Mouse (Mus musculus): ENCODE measurements around the gene Fxyd3. TPM values are rescaled to one million over a fixed set of nuclear protein-coding genes. Genes with fewer than 3 reads are reported as not detected.

Gene Fxyd3
- total RNA-seq, 4 experiments from 2014 or later: 0.75 to 2.1 (median 1.2) TPM

- peak in 1 of 2 experiments; percentile 71 for DNase-seq (ENCODE audit: low spot score in 2 of 2)
Measured at GRCm38 (mm10) chr7:31049846-31050281, 26.6 kb downstream of the Fxyd3 start.

GRCm38 (mm10) chr7:31049135-31049845 lies 27.2 kb downstream of the Fxyd3 start:
- DNase-seq (ENCODE audit: low spot score in 2 of 2): peak in 1 of 2 experiments; percentile 64

- no peak for DNase-seq (ENCODE audit: low spot score in 2 of 2)
Measured at GRCm38 (mm10) chr7:31042431-31042910, 34.0 kb downstream of the Fxyd3 start, which contains the start of gene Fxyd5. Gene Fxyd5 (minus strand): TSS chr7:31042481.

GRCm38 (mm10) chr7:31041662-31042315 lies 34.7 kb downstream of the Fxyd3 start:
- DNase-seq (ENCODE audit: low spot score in 2 of 2): no peak

- DNase-seq (ENCODE audit: low spot score in 2 of 2): no peak
Measured at GRCm38 (mm10) chr7:31041023-31041407, 35.5 kb downstream of the Fxyd3 start.

GRCm38 (mm10) chr7:31040281-31041022 lies 36.1 kb downstream of the Fxyd3 start:
- DNase-seq (ENCODE audit: low spot score in 2 of 2): no peak

GRCm38 (mm10) chr7:31039011-31039410 lies 37.5 kb downstream of the Fxyd3 start:
- no peak for DNase-seq (ENCODE audit: low spot score in 2 of 2)

DNA sequence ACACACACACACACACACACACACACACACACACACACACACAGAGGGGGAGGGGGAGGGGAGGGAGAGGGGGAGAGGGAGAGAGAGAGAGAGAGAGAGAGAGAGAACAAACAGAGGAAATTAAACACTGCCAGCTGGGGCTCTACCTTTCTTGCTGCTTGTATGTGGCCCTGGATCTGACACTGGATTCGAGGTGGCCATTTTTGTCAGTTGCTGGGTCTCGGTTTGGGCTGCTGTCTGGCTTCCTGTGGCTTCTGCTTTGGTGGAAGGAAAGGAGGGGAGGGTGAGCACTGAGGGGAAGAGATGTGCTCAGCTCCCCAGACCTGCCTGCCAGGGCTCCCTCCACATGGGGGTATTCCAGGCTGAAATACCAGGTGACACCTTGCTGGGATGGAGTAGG lies 38.8 kb downstream of the Fxyd3 start:
- DNase-seq (ENCODE audit: low spot score in 2 of 2): no peak

DNA sequence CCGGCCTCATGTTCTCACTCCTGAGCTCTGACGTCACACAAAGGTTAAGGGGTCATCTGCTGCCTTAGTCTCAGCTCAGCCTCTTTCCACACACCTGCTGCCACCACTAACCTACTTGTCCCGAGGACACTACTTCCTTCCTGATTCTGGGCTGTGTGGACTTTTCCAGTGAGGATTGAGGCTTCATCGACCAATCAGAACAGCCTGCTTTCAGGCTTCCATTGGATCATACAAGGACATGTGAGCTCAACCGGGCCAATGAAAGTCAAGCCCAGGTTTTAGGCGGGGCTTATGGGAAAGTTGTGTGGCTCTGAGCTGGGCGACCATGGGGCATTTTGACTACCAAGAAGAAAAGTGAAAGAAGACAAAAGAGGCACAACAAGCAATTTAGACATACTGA lies 39.6 kb downstream of the Fxyd3 start:
- no peak for DNase-seq (ENCODE audit: low spot score in 2 of 2)

DNA sequence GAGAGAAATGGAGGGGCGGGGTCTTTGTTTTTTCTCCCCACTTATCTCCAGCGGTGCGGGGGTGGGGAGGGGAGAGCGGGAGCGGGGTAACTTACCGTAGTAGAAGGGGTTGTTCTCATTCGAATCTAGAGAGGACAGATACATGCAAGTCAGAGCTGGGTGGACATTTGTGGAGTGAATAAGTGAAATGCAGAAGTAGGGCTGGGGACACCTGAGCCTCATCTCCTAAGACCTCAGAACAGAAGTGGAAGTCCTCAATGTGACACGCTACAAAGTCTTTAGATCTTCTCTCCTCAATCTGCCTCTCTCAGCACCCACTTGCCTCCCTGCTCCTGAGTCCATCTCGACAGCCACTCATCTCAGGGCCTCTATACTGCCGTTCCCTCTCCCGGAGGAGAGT lies 41.2 kb downstream of the Fxyd3 start:
- DNase-seq (ENCODE audit: low spot score in 2 of 2): no peak

DNA sequence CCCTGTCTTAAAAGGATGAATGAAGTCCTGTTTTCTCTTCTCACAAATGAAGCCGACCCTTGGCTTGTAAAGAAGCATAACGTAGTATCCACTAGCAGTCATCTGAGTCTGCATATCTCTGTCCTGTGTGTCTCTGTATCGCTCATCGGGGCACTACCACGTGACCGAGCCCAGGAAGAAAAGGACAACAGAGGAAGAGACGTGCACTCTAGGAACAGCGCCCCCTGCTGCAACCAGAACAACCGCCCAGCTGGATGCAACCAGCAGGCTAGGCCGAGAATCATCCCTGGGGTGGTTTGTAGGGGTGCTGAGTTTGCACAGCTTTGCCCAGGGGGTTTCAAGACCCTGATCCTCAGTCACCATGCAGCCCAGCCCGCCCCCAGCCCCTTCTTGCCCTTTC lies 41.7 kb downstream of the Fxyd3 start:
- no peak for DNase-seq (ENCODE audit: low spot score in 2 of 2)

DNA sequence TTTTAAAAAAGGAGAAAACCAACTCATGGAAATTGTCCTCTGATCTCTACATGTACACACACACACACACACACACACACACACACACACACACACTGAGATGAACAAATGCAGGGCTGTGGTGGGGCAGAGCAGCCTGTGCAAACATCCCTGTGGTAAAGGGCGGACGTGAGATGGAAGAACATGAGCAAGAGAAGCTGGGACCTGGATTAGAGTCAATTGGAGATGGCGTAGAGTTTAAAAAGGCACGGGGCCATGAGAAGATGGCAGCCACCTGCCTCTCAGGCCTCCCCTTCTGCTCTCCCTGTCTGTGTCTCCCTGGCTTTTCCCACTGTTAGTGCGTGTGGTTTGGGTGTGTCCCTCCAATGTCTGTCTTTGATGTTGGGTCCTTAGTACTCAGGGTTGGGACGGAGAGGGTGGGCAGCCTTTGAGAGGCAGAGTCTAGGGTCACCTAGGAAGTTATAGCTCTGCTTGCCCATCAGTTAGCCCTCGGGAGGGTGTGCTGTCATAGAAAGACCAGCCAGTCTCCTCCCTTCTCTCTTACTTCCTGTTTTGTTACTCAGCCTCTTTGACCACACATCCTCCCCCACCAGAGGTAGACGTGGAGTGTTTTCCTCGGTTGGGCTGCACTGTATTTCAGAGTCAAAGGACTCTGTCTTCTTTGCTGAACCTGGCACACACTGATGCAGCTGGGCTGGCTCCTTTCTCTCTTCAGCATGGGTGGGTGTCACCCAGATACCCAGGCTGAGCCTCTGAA lies 42.9 kb downstream of the Fxyd3 start:
- DNase-seq (ENCODE audit: low spot score in 2 of 2): no peak

DNA sequence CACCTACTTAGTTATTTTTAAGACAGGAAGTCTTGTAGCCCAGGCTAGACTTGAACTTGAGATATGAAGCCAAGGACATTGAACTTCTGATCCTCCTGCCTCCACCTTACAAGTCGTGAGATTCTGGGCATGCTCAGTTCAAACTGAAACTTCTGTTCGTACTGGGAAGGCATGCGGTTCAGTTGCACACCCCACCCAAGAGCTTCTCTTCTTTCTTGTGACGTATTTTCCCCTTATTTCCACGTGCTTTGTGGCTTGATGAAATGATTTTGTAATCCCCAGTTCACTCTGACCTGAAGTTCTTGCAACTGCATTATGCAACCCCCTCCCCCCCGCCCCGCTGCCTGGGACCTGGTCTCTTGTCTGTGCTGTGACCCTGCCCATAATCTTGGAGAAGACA lies 44.8 kb downstream of the Fxyd3 start:
- DNase-seq (ENCODE audit: low spot score in 2 of 2): no peak

- no peak for DNase-seq (ENCODE audit: low spot score in 2 of 2)
Measured at GRCm38 (mm10) chr7:31030717-31031116, 45.8 kb downstream of the Fxyd3 start.

GRCm38 (mm10) chr7:31028609-31029008 lies 47.9 kb downstream of the Fxyd3 start:
- DNase-seq (ENCODE audit: low spot score in 2 of 2): no peak

Small RNA genes within 50 kb of the gene (microRNA-seq; reads per million reads assigned to microRNA genes)
- gene Mir7050: 0 reads per million in 2 experiments

Other genes starting within 250 kb of the Fxyd3 start
- gene Ffar3, start 220.5 kb downstream of the Fxyd3 start, total RNA-seq (2022): not detected
- not detected for gene Ffar1, start 215.1 kb downstream of the Fxyd3 start, total RNA-seq (2022)
- gene Cd22, start 196.4 kb downstream of the Fxyd3 start, total RNA-seq (2022): 1 to 10 TPM in 1 of 4 experiments, under 1 TPM in 2, not detected in 1; 0.24 to 1.8 (median 0.37) TPM
- 100 to 1,000 TPM; 200 to 254 (median 210) TPM for gene Mag, start 161.8 kb downstream of the Fxyd3 start, total RNA-seq (2022)
- gene Hamp2, start 152.0 kb downstream of the Fxyd3 start, total RNA-seq (2022): not detected
- 1 to 10 TPM in 1 of 4 experiments, not detected in 3; 1.1 TPM for gene Hamp, start 132.7 kb downstream of the Fxyd3 start, total RNA-seq (2022)
- 100 to 1,000 TPM; 114 to 125 (median 120) TPM for gene Usf2, start 119.9 kb downstream of the Fxyd3 start, total RNA-seq (2022)
- gene Lsr, start 103.2 kb downstream of the Fxyd3 start, total RNA-seq (2022): 1 to 10 TPM; 5.2 to 6.6 (median 6.1) TPM
- gene Fam187b, start 102.9 kb downstream of the Fxyd3 start, total RNA-seq (2022): under 1 TPM in 2 of 4 experiments, not detected in 2; 0.18 to 0.30 TPM
- gene Fxyd5, start 34.2 kb downstream of the Fxyd3 start, total RNA-seq (2022): 10 to 100 TPM; 25.8 to 33.5 (median 30.0) TPM
- 100 to 1,000 TPM; 162 to 173 (median 169) TPM for gene Fxyd7, start 25.2 kb downstream of the Fxyd3 start, total RNA-seq (2022)
- gene Fxyd1, start 19.5 kb downstream of the Fxyd3 start, total RNA-seq (2022): 100 to 1,000 TPM in 2 of 4 experiments, 10 to 100 TPM in 2; 57.6 to 144 (median 110) TPM
- gene Lgi4, start 17.4 kb downstream of the Fxyd3 start, total RNA-seq (2022): 10 to 100 TPM; 35.0 to 50.6 (median 40.8) TPM
- 1 to 10 TPM; 2.0 to 4.4 (median 3.5) TPM for gene Hpn, start 38.6 kb upstream of the Fxyd3 start, total RNA-seq (2022)
- gene Scn1b, start 50.3 kb upstream of the Fxyd3 start, total RNA-seq (2022): 100 to 1,000 TPM; 652 to 704 (median 680) TPM
- 100 to 1,000 TPM; 103 to 108 (median 105) TPM for gene Gramd1a, start 79.2 kb upstream of the Fxyd3 start, total RNA-seq (2022)
- gene Scgb2b2, start 213.8 kb upstream of the Fxyd3 start, total RNA-seq (2022): not detected
- gene Scgb1b2, start 215.1 kb upstream of the Fxyd3 start, total RNA-seq (2022): not detected

Measured in left cerebral cortex, adult 8-10 months (tissue).